Mouse (Mus musculus) neutrophil, adult 5-6 weeks (primary cell): ENCODE results near the gene Gaa. TPM values are rescaled to one million over a fixed set of nuclear protein-coding genes. Genes with fewer than 3 reads are reported as not detected.
"Not testable (repeated sequence)": the region's sequence is repeated elsewhere in the genome, so short reads cannot be mapped to it uniquely, and the experiment has no call there.

ENCODE experiments used
- ATAC-seq: fragments of 151-379, 151-347 bp; 2 replicates; pipeline ENCODE4 v1.8.0; 2017; ENCODE audit warnings: mild to moderate bottlenecking, moderate TSS enrichment; ENCODE audit not compliant: insufficient number of reproducible peaks, poor library complexity, low FRiP score, severe bottlenecking; ENCODE audit errors: extremely low read depth
- total RNA-seq: library from RNA; stranded (forward); fragments of 200-1000 nt; gene quantifications from 2 replicates; pipeline ENCODE4 v1.2.3, GENCODE M21; 2017

Gene Gaa
- 13.0 and 13.5 TPM in 2 replicates for total RNA-seq

DNA sequence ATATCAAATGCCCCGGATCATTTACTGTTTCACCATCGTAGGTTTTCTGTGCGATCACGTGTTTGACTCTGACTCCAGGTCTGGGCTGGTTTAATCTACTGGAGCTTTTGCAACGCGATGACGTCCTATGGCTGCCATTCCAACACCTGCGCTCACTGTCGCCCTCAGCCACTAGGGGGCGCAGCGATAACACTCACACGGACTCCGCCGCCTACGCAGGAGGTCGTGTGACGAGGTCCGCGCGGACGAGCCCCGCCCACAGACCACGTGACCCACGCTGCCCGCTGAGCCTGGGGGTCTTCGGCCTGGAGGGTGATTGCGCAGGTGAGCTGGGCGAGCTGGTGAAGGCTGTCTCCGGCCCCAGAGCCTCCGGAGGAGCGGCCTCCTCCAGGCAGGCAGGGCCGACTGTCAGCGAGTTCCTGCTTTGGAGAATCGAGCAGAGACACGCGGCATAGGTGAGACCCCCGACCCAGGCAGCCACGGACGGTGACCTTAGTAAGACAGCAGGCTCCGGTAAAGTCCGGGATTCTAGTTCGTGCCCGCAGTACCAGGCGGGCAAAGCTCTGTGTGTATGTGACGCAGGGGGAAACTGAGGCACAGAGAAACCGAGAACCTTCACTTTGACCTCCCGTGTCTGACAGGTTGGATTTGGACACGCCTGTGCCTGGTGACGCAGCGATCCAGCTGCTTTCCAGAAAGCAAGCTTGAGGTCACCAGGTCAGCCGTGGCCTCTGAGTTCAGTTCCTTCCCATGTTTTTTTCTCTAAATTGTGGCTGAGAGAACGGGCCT is at the start of gene Gaa:
Gene Gaa, plus strand, starts transcription at position 120 of the 789 bp plus-strand sequence.
- peak; percentile 97 for ATAC-seq

DNA sequence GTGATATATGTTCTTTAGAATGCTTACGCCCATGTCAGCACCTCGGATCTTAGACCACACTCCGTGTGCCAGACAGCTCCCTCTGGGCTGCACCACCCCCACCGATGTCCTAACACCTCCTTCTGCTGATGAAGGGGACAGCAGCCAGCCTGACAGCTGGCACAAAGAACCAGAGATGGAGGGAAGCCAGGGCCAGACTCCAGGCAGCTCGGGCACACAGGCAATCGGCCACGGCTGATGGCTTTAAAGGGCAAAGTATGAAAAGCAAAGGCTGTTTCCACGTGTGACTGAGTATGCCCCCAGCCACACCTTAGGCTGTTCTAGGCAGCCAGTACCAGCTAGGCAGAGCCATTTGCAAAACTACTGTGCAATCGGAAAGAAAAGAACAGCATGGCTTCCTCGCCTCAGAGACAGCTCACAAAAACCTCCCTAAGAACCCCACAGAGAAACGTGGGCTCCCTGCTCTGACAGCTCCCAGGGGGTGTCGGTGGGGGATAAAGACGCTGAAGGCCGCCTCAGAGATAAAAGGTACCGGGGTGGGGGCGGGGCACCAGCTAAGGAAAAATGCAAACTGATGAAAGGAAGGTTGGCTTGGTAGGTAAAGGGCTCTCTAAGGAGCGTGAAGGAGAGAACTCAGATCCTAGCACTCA is 47.7 kb upstream of the Gaa start:
- ATAC-seq = no peak

DNA sequence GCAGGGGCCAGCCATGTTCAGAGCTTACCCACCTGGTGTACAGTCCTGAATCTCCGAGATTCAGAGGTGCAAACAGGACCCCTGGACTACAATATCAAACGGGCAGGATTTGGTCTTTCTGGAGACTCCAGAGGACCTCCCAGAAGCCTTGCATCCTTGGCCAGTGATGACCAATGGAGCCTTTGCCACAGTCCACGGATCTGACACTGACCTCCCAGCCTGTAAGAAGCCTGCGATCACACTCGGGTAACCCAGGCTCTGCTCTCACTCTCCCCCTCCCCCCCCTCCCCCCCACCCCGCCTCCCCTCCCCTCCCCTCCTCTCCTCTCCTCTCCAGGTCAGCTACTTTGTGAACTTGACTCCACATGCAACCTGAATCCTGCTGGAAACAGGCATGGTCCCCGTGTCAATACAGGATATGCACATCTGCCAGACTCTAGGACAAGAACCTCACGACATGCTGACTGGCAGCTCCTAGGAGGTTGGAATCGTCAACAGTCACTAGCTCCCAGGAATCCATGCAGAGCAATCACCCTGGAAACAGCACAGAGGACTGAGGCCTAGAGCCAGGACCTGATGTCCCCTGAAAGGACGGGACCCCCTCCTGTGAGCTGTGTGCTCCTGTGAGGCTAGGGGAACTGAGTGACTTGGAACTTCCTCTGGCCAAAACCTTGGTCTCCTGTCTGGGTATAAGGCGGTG is 45.7 kb upstream of the Gaa start:
- ATAC-seq = no peak

DNA sequence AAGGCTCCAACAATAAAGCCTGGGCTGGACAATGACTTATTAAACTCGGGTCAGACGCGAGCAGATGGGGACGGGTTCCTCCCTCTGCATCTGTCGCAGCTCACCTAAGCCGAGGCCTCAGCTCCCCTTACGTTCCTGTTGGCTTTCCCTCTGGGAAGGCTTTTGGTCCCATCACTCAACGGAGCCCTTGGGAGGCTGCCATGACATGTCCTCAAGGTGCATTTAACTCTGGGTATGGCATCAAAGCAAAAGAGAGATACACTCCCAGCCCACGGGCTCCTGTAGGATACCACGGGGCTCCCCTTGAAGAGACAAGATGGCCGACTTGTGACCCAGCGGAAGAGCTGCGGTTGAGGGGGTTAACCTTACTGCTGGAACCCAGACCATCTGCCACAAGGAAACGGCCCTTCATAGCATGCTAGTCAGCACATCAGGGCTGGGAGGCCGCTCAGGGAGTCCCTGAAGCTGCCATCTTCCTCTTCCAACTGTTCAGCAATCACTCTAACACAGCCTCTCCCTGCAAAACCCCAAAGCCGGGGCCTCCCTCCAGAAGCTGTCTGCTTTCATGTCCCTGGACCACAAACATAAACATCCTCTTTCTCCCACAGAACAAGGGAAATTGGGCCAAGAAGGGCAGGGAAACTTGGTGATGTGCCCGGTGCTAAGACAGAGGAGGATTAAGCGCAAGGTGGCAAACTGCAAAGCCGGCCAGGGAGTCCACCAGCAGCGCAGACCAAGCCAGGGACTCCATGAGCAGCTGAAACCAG is 44.4 kb upstream of the Gaa start:
- no peak for ATAC-seq

DNA sequence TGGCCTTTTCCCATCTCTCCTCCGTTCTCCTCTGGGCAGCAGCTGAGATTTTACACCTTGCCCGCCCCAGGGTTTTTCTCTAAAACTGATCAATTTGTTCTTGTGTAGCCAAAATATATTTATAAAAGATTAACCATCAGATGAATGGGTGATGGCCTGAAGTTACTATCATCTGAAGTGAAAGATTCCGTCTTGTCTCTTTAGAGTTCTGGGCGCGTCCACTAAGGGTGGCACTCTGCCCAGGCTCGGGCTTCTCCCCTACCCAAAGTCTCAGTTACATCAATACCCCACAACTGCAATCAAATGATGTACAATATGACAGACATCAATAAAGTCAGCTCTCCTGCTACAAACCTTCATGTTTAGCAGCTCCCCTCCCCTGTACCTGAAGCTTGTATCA is 42.8 kb upstream of the Gaa start:
- ATAC-seq = no peak

DNA sequence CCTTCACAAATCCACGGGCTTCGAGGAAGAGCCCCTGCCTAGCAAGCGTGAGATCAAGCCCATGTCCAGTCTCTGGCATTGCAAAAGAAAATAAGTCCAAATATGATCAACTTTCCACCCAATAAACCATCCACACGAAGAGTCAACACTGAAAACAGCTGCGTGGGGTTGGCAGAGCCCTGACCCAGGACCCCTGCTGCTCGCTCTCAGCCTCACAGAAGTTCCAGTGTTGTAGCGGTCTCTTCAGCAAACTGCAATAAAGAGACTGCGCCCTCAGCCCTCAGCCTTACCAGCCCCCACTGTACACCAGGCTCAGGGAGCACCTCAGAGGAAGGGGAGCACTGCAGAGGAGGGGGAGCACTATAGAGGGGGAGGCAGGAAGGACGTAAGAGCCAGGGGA is 42.1 kb upstream of the Gaa start:
- ATAC-seq = no peak

DNA sequence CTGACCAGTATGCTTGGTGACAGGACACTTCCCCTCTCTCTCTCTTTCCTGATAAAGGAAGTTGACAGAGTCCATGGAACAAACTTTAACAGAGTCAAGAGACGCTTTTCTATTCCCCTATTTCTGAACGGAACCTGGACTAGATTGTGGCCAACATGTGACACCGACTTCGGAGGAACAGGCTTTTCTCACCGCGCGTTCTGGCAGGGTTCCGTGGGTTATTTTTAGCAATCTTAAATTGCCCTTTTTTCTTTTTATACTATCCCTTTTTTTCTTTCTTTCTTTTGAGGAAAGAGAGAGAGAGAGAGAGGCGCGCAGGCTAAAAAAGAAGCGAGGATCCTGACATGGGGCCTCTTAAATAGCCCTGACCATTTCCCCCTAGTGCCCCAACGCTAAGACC is 40.1 kb upstream of the Gaa start:
- no peak for ATAC-seq

DNA sequence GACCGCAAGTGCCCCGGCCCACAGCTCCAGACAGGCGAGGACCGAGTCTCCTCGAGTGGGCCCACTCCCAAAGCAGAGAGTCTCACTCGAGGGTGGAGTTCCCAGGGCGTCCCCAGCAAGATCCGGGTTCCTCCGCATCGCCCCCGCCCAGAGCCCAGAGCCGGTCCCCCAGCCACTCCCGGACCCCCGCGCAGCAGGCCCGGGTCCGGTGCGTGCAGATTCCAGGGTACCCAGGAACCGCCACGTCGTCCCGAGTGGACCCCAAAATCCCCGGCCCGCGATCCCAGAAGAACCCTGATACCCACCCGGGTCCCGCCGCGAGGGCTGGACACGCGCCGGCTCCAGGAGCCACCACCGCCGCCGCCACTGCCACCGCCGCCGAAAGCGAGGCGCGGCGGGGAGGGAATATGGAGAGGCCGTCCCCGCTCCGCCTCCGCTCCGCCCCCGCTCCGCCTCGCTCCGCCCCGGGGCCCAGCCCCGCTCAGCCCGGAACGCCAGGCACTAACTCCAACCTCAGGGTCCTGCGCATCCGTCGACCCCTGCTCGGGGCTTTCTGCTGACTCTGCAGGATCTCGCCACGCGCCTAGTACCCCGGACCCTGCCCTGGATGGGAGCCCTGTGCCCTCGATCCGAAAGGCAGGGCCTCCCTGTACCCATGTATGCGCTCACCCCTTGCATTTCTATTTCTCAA is 39.5 kb upstream of the Gaa start, which contains the start of the genes Tbc1d16 and Ccdc40:
Gene Tbc1d16, minus strand, starts transcription at position 409 of the 691 bp plus-strand sequence.
Gene Ccdc40, plus strand, starts transcription at position 482 of the 691 bp plus-strand sequence.
- peak; percentile 14; the same call in 1 of the 2 replicates for ATAC-seq

DNA sequence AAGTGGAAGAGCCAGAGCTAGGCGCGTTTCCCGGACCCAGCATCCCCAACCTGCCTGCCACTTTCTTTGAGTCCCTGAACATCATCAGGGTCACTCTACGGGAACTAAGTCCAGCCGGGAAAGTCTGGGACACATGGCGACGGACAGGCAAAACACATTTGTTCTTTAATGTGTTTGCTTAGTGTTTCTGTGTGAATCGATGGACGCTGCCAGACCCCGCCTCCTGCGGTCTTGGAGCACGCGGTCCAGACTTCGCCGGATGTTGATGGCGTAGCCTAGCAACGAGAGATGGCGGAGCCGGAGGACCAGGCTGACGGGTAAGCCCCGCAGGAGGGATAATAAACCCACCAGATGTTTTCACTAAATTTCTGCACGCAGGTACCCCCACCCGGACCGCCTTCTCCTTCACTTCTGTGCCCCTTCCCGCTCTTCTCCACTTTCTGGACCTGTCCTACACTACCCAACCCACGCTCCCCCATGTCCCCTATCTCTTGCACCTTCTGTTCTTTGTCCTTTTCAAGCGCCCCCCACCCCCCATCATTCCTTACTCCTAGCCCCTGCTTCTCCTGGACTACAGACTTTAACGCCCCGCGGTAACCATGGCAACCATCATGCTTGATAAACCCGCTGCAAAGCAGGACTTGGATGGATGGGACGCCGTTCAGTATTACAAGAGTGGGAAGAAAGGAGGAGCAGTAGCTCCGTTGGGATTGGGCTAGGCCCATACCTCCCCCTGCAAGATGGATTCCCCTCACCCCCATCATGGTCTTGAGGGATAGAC is 38.7 kb upstream of the Gaa start:
- peak; percentile 51 for ATAC-seq

DNA sequence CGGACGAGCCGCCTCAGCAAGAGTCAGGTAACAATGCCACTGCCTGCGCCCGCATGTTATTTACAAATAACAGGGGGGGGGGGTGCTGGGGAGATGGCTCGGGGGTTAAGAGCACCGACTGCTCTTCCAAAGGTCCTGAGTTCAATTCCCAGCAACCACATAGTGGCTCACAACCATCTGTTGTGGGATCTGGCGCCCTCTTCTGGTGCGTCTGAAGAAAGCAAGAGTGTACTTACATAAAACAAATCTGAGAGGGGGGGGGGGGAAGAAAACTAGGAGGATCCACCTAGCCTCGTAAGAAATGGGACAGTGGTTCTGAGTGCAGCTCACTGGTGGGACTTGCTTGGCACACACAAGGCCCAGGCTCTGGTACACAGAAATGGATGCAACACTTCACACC is 32.9 kb upstream of the Gaa start:
- no peak for ATAC-seq

DNA sequence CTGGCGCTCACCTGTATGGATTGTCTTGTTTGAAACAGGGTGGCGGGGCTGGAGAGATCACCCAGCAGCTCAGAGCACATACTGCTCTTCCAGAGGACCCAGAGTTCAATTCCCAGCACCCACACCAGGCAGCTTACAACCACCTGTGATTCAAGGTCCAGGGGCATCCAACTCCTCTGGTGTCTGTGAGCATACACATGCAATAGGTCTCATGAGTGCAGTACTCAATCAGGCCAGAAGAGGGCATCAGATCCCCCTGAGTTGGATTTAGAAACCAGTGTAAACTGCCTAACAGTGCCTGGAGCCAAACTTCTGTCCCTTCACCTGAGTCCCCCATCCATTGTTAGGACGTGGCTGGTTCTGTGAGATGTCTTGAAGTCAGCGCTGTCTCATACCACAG is 32.1 kb upstream of the Gaa start:
- ATAC-seq = no peak

DNA sequence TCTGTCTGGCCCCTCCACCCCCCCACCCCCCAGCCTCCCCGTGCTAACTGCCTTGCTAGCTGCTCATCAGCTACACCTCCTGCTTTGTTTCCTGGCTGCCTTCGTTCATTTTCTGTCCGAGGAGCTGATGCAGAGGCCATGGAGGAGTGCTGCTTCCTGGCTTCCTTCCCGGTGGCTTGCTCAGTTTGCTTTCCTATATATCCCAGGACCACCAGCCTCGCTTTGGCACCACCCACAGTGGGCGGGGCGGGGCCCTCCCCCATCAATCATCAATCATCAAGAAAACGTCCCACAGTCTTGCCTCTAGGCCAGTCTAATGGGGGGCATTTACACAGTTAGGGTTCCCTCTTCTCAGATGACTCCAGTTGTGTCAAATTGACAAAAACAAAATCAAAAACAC is 31.3 kb upstream of the Gaa start:
- no peak for ATAC-seq

DNA sequence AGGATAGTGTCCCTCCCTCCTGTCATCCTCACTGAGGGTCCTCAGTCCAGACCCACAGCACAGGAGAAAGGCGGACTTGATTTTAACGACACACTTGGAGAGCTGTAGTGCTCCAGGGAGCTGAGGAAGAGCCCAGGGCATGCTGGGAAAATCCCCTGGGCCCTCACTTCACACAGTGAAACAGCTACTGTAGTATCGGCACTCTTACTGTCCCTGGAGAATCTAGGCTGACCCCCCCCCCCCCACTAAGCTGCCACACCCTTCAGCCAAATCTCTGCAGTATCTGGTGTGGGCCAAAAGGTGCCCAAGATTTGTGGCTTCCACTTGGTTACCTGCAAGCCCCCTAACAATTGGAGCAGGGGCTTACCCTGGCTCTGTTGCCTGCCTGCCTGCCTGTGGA is 30.7 kb upstream of the Gaa start:
- ATAC-seq = no peak

DNA sequence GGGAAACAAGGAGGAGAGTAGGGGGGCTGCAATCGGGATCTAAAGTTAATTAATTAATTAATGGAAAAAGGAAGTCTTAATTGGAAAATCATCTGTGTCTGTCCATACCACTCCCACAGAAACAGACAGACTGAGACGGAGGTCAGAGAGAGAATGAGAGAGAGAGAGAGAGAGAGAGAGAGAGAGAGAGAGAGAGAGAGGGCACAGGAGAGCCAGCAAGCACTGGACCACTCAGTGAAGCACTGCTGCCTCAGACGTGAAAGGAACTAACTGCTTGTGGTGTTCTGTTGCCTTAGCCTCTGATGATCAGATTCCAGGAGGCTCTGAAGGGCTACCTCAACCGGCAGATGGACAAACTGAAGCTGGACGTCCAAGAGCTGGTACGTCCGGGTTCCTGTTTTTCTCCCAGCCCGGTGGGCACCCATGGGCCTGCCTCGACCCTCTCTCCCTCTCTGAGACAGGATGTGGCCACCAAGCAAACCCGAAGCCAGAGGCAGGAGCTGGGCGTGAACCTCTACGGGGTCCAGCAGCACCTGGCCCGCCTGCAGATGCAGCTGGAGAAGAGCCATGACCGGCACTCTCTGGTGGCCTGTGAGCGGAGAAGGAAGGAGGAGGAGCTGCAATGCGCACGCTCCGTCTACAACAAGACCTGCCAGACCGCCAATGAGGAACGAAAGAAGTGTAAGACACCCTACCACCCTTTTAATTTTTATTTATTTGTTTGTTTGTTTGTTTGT is 30.0 kb upstream of the Gaa start:
- ATAC-seq = peak; percentile 45

DNA sequence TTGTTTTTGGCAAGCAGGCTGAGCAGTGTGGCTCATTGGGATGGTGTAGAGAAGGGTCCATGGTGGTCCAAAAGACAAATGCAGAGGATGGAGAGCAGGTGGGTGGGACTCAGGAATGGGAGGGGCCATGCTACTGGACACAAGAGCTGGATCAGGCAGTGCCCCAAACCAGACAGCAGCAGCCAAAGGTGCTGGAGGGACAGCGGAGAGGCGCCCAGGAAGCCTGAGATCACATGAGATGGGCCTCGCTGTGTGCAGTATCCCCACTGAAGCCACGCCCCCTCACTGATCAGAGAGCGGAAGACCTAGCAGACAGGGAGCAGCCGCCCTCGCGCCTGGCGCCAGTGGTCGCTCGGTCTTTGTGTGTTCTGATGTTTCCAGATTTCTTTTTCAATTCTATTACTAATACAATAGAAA is 29.4 kb upstream of the Gaa start:
- peak; percentile 65 for ATAC-seq

DNA sequence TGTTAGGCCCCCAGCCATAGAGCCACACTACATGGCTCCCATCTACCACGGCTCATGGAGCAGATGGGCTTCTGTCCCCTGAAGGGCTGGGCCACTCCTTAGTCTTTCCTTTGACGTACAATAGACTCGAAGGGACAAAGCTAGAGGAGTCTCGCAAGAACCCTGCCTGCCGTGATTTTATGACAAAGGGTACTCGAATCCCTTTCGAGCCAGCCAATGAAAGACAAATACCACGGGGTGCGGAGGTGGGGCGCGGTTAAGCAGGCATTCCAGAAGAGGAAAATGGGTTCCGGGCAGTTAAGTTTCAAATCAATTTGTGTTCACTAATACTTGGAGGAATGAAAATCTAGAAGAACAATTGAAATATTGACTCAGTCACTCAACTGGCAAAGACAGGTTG is 28.2 kb upstream of the Gaa start:
- ATAC-seq = no peak

DNA sequence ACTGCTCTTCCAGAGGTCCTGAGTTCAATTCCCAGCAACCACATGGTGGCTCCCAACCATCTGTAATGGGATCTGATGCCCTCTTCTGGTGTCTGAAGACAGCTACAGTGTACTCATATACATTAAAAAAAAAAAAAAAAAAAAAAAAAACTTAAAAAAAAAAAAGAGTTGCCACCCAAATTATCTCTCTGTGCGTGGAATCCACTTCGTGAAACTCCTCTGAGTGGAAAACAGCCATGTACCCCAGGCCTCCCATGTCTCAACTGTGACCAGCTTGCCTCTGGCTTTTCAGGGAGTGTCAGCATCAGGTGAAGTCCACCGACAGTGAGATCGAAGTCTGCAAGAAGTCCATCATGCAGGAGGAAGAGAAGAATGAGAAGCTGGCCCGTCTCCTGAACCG is 22.1 kb upstream of the Gaa start:
- ATAC-seq = not testable (repeated sequence)
